Mouse (Mus musculus) layer of hippocampus, adult 6 months (tissue): ENCODE data around the gene Brd3. TPM values are rescaled to one million over a fixed set of nuclear protein-coding genes. Genes with fewer than 3 reads are reported as not detected.

Experiments
- long read RNA-seq, 2 experiments: library from polyadenylated mRNA; unstranded; transcript quantifications; one replicate each; pipeline ENCODE4 v2.0.0; 2019 to 2020
- microRNA-seq: library from miRNA; unstranded; fragments of <30 nt; microRNA quantifications from one replicate; pipeline ENCODE4 v1.2.0, GENCODE M21; 2020
- polyA plus RNA-seq: library from polyadenylated mRNA; unstranded; fragments of <200 nt; fragmentation: Nextera tagmentation; gene quantifications from 2 replicates; pipeline ENCODE4 v1.2.3, GENCODE M21; 2021

The Brd3 gene
- polyA plus RNA-seq, result 28.5 and 34.3 TPM in 2 replicates
- long read RNA-seq, experiment 1, full-length matches to known transcripts, result 1 of 60 reads
- long read RNA-seq, experiment 1, partial matches to known transcripts, result 50 of 60 reads
- long read RNA-seq, experiment 1, other reads (novel, unspliced or antisense), result 9 of 60 reads
- long read RNA-seq, experiment 2, full-length matches to known transcripts, result 52 of 143 reads
- long read RNA-seq, experiment 2, partial matches to known transcripts, result 77 of 143 reads
- long read RNA-seq, experiment 2, other reads (novel, unspliced or antisense), result 14 of 143 reads

GRCm38 (mm10) chr2:27507562-27507961 is at the start of gene Brd3:
Gene Brd3, minus strand, starts transcription at chr2:27507662.

GRCm38 (mm10) chr2:27514639-27515328 is 7.3 kb upstream of the Brd3 start, which contains the start of gene Wdr5:
Gene Wdr5, plus strand, starts transcription at chr2:27515157.

GRCm38 (mm10) chr2:27441767-27442707 is 65.4 kb downstream of the Brd3 start, which contains the start of gene Brd3os:
Gene Brd3os, plus strand, starts transcription at chr2:27442324.

GRCm38 (mm10) chr2:27426855-27427457 is 80.5 kb downstream of the Brd3 start, which contains the start of gene Vav2:
Gene Vav2, minus strand, starts transcription at chr2:27427033.

Small RNAs within 50 kb of the gene (microRNA-seq; reads per million reads assigned to microRNA genes)
- gene Gm24049, result not detected
- gene Mir7578, result not detected

Other genes with a start within 250 kb of the Brd3 start
- 0.95 and 0.97 TPM in 2 replicates for gene Vav2, start 80.6 kb downstream of the Brd3 start, polyA plus RNA-seq
- gene Brd3os, start 65.3 kb downstream of the Brd3 start, polyA plus RNA-seq, result 41.3 and 46.3 TPM in 2 replicates
- gene Wdr5, start 7.5 kb upstream of the Brd3 start, polyA plus RNA-seq, result 11.6 and 13.2 TPM in 2 replicates
- 2.8 TPM in 2 replicates for gene Rxra, start 168.8 kb upstream of the Brd3 start, polyA plus RNA-seq